ENCODE assay signal across 16 mouse cellular contexts in genomic region chr11:118031134-118031533, GRCm38 (mm10).
"Had no signal": no experiment of that assay in that cellular context is flagged by ENCODE, and none has a peak within 500 bp of the region (broad histone marks: within the 10 kb centered on the region; RNA-seq: fewer than 3 reads in every experiment).

No protein-coding gene starts in this region.

- H3K4me3 ChIP-seq: neural tube, embryonic 12.5 days; neural tube, embryonic 13.5 days; neural tube, embryonic 15.5 days; stomach, embryonic 15.5 days had no signal

- H3K9me3 ChIP-seq: stomach, embryonic 15.5 days had no signal

- H3K36me3 ChIP-seq: stomach, embryonic 15.5 days had no signal

- H3K27ac ChIP-seq: neural tube, embryonic 12.5 days; neural tube, embryonic 13.5 days; neural tube, embryonic 15.5 days; stomach, embryonic 15.5 days had no signal

- H3K4me2 ChIP-seq: neural tube, embryonic 12.5 days; neural tube, embryonic 13.5 days; neural tube, embryonic 15.5 days; stomach, embryonic 15.5 days had no signal

- H3K9ac ChIP-seq: neural tube, embryonic 12.5 days; neural tube, embryonic 13.5 days; neural tube, embryonic 15.5 days; stomach, embryonic 15.5 days had no signal

- H3K4me1 ChIP-seq: neural tube, embryonic 12.5 days; neural tube, embryonic 13.5 days; neural tube, embryonic 15.5 days had no signal

- DNase-seq: retina, postnatal 1 day; right cerebral cortex, adult 18-20 months; right cerebral cortex, postnatal 14 days; right cerebral cortex, postnatal 25 days; right cerebral cortex, postnatal 4 days; spleen, adult 18-20 months; thymus, adult 18-20 months; thymus, adult 2 months; thymus, postnatal 14 days; thymus, postnatal 25 days; thymus, postnatal 36 days; thymus, postnatal 4 days had no signal

- H3K27me3 ChIP-seq: neural tube, embryonic 12.5 days; neural tube, embryonic 13.5 days; neural tube, embryonic 15.5 days; stomach, embryonic 15.5 days had no signal
